Mouse (Mus musculus) kidney, postnatal 10 days (tissue): ENCODE results near the gene Nudt7.

Source experiments
- DNase-seq: peaks from one replicate; pipeline ENCODE4 v3.0.0; 2021; ENCODE audit warnings: mixed read lengths

The Nudt7 gene

GRCm38 (mm10) chr8:114133510-114134362 lies at the start of gene Nudt7:
Nudt7 (plus strand) TSS chr8:114133557.
- peak; percentile 93 for DNase-seq

GRCm38 (mm10) chr8:114087932-114088331 lies 45.4 kb upstream of the Nudt7 start:
- DNase-seq, result no peak

DNA sequence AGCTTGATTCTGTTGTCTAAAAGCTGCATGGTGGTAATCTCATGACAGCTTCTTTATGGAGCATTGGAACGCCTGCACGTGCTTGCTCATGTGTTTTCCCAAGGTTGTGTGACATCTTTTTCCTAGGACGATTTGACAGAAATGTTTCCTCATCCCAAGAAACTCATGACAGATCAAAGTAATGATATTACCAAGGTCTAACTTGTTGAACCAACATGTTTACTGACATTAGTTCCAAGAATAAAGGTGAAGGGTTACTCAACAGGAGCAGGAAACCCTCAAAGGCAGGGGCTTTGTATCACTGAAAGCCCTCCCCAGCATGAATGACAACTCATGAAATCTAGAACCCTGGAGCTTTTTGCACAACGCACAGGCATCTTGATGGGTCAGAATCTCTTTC lies 42.6 kb upstream of the Nudt7 start:
- DNase-seq, result no peak

- no peak for DNase-seq
Observed at GRCm38 (mm10) chr8:114093321-114093720, 40.0 kb upstream of the Nudt7 start.

DNA sequence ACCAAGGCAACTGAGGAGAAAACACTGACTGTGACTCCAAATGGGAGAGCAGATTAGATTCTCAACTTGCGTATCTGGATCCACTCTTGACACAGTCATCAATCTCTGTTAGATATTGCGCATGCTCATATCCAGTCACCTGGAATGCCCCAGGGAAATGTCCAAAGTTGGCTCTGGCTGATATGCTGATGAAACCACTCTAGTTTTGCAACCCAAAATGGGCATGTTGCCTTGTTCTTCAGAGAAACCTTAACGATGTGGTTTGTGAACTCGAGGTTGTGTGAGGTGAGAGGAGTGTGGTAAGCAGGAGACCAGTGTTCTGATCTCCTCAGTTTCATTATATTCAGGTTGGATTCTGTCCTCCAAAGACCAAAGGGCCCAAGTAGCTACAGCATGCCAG lies 38.8 kb upstream of the Nudt7 start:
- no peak for DNase-seq

DNA sequence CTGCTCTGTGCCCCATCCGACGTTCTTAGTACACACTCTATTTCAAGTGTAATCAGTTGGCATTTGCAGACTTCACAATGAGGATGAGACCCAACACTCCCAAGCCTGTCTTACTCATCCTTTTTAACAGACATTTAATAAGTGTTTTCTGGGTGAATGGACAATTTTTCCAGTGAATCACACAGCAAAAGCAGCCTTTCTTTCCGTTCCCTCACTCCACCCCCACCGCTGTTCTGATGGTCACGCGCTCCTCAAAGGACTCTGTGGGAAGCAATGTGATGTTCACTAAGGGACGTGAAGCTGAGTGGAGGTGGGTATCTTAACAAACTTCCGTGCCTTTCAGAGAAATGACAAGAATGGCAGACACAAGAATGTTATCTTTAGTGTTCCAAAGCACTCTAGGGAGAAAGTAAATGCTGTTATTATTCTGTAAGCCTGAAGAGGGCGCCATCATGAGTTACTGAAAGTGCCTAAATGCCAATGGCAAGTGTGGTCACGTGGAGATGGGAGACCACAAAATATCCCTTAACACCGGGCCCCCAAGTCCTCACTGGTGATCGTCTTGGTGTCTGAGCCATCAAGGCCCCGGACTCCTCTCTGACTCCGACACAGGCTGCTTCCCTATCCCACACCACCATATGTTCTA lies 32.7 kb upstream of the Nudt7 start:
- no peak for DNase-seq

GRCm38 (mm10) chr8:114103401-114103800 lies 30.0 kb upstream of the Nudt7 start:
- DNase-seq, result no peak

DNA sequence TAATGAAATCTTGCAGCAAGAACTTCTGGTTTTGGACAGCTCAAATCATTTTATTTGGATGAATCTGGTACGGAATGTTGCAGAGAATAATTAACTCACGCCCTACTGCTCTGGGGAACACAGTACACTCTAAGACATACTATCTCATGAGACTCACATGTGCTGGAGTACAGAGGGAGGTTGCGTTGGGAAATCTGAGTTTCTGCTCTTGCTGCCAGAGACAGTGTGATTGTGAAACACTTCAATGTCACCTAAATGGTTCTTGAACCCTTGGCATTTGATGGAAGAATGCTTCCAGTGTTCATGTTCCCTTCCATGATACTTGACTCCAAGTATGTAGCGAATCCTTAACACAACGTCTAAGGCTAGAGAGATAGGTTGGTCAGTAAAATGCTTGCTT lies 27.4 kb upstream of the Nudt7 start:
- DNase-seq, result no peak

GRCm38 (mm10) chr8:114109365-114110140 lies 23.8 kb upstream of the Nudt7 start:
- no peak for DNase-seq

- no peak for DNase-seq
Observed at GRCm38 (mm10) chr8:114115076-114115475, 18.3 kb upstream of the Nudt7 start.

DNA sequence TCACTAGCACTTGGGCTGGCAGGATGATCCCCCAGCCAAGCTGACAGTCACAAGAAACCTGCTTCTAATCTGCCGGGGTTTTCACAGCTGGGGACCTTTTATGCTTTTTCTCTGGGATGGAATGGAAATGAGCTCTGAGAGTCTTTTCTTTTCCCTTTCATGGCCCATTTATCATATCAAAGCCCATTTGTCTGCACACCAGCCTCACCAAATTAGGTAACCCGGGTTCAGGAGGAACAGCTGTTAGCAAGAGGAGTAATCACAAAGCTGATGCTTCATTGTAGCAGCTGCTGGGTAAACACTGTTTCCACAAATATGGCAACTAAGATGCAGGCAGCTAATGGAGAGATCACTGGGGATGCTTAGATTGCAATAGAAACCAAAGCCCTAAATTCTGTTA lies 17.3 kb upstream of the Nudt7 start:
- DNase-seq, result no peak

GRCm38 (mm10) chr8:114117439-114117838 lies 15.9 kb upstream of the Nudt7 start:
- no peak for DNase-seq

DNA sequence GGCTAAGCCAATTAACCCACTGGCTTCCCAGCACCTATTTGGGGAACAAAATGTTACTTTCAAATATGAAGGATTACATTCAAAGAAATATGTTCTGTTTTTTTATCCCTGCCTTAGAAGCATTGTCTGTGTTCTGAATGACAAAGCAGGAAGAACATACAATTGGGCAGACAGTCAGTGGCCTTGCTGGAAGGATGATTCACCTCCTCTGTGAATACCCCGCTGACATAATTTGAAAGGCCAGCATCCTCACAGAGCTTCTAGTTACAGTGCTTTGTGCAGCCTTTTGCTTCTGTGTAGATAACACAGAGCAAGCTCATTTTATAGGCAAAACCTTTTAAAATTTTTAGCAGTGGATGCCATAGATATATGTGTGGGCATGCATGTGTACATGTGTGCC lies 11.6 kb upstream of the Nudt7 start:
- DNase-seq, result no peak

DNA sequence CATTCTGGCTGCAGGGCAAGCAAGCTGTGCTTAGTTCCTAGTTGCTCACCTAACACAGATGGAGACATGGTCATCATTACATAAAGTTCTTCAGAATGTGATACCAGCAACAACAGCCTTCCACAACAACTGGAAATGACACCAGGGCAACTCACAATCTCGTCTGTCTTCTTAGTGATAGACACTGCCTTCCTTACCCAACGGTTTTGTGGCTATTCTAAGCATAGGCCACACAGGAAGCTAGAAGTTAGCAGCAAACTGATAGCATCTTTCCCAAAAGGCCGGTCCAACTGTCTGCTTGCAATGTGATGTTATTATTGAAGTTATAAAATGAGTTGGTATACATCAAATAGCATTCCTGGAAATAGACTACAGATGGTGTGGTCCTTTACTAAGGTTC lies 9.7 kb upstream of the Nudt7 start:
- DNase-seq, result no peak

GRCm38 (mm10) chr8:114124084-114124750 lies 9.1 kb upstream of the Nudt7 start:
- DNase-seq, result no peak

- DNase-seq, result no peak
Observed at GRCm38 (mm10) chr8:114130838-114131237, 2.5 kb upstream of the Nudt7 start.

DNA sequence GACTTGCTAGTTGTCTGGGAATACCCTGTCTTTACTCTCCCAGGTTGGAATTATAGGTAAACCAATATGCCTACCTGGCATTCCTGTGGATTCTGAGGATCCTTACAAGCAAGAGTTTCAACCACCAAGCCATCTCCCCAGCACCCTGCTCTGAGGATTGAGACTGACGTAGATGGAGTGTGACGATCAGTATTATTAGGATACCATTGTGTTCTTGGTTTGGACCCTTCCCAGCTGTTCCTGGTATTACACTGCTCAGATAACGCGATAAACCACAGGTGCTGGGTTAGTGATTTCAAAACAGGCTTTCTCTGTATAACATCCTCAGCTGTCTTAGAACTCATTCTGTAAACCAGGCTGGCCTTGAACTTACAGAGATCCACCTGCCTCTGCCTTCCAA lies 1.9 kb upstream of the Nudt7 start:
- no peak for DNase-seq

- peak; percentile 6 for DNase-seq
Observed at GRCm38 (mm10) chr8:114133050-114133509, 277 bp upstream of the Nudt7 start.

- no peak for DNase-seq
Observed at GRCm38 (mm10) chr8:114136750-114137149, 3.4 kb downstream of the Nudt7 start.

DNA sequence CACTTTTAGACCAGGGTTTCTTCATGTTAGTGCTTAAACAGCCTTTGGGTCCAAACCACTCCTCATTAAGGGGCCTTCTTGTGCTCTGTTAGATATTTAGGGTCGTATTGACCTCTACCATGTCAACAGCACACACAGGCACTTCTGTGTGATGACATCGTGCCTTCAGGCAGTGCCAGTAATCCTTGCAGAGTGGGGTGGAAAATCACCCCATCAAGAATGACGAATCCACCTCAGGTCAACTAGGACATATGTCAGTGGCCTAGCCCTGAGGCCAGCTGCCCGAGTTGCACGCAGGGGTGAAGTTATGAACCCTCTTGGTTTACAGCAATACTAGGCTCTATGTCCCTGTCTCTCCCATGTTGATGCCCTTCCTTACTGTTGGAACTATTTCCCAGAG lies 3.8 kb downstream of the Nudt7 start:
- no peak for DNase-seq

- no peak for DNase-seq
Observed at GRCm38 (mm10) chr8:114140437-114140836, 7.1 kb downstream of the Nudt7 start.

DNA sequence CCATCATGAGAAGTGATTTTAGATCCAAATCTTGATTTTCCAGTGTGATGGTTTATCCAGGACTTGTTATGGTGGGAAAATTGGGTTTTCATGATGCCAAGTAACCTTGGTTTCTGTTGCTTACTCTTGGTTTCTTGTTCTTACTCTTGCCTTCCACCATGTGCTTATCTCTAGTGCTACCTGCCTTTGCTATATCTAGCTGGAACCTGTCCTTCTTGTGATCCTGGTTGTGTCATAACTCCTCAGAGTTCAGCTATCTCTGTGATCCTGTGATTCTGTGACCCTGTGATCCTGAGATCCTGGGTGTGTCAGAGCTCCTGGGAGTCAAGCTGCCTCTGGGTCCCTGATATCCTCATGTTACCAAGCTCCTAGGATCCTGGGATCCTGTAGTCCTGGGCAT lies 8.8 kb downstream of the Nudt7 start:
- DNase-seq, result no peak
